Mouse (Mus musculus) lung, postnatal 14 days (tissue): Measurements from ENCODE around the gene Rgcc.

Experiments
- DNase-seq: peaks from one replicate; pipeline ENCODE4 v3.0.0; 2021

Rgcc gene

DNA sequence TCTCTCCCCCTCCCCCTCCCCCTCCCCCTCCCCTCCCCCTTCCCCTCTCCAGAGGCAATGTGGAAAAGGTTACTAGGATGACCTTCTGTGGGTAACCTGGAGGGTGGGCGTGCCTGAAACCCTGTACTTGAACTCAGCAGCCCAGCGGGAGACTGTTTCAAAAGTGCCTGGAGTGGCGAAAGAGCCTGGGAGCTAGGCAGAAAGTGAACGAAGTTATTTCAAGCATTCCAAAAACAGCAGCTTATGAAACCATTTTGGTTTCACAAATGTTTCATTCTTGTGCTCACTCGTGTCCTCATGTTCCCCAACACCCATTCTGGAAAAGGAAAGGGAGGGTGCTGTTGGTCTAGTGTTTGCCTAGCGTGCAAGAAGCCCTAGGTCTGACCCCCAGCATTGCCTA, 1.6 kb downstream of the Rgcc start:
- DNase-seq: peak; percentile 61

DNA sequence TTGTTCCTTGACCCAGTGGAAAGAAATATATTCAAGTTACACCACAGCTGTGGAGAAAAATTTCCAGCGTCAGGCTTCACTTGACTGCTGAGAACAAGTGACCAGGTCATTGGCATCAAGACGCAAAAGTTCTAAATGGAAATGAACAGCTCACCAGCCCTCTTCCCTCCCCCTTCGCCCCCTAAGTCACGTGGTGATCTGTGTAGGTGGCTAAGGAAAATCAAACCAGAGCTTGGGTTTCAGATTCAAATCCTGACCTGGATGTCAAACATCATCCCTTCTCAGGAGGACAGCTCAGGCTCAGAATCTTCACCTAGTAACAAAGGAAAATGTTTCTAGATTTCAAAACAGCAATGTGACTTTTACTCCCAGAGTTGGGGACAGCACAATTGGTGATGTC, 2.2 kb downstream of the Rgcc start:
- DNase-seq: no peak

GRCm38 (mm10) chr14:79298314-79298992, 3.0 kb downstream of the Rgcc start:
- no peak for DNase-seq

GRCm38 (mm10) chr14:79296836-79297235, 4.6 kb downstream of the Rgcc start:
- DNase-seq: no peak

DNA sequence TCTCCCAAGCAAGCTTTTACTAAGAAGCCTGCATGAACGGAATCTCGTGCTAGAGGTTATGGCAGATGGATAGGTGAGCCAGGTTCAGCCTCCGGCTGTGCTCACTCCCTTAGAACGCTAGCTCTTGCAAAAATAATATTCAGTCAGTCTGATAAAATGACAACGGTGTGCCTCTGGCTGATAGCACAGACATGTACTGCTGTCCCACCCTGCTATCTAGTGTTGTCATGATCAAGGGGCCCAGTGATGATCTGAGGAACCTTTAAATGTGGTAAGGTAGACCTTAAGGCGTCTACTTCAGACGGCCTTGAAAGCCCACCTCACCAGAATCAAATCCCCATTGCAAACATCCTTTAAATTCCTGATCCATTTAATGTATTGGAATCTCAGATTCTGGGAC, 5.2 kb downstream of the Rgcc start:
- DNase-seq: no peak

- DNase-seq: no peak
Observed at GRCm38 (mm10) chr14:79295579-79295978, 5.9 kb downstream of the Rgcc start.

GRCm38 (mm10) chr14:79294950-79295349, 6.5 kb downstream of the Rgcc start:
- DNase-seq: no peak

- no peak for DNase-seq
Observed at GRCm38 (mm10) chr14:79294051-79294814, 7.2 kb downstream of the Rgcc start.

DNA sequence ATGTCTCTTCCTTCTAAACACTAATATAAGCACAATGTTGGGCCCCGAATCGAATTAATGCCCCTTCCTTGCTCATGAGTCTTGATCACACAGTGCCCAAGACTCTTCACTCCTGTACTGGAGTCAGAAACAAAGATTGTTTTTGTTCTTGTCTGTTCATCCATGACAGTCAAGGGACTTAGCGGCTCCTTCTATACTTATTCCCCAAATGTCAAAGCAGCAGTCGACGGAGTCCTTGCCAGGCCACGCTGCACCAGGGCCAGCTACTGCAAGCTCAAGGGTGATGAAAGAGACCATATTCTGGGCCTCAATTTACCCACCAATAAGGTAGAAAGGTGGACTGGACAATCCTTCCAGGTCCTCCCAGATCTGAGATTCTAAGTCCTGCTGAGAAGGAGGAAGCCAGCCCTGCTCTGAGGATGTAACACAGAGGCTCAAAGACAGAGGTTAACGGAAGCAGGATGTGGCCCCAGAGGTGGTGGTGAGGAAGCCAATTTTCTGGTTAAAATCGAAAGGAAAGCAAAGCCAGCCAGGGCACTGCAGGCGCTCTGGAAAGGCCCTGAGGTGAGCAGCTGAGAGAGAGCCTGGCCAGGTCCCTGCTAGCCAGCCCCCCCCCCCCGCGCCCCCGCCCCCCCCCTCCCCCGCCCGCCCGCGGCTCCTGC, 8.2 kb downstream of the Rgcc start:
- DNase-seq: peak; percentile 37

- no peak for DNase-seq
Observed at GRCm38 (mm10) chr14:79291629-79292028, 9.8 kb downstream of the Rgcc start.

- DNase-seq: no peak
Observed at GRCm38 (mm10) chr14:79290683-79291425, 10.6 kb downstream of the Rgcc start.

- no peak for DNase-seq
Observed at GRCm38 (mm10) chr14:79289909-79290308, 11.5 kb downstream of the Rgcc start.

DNA sequence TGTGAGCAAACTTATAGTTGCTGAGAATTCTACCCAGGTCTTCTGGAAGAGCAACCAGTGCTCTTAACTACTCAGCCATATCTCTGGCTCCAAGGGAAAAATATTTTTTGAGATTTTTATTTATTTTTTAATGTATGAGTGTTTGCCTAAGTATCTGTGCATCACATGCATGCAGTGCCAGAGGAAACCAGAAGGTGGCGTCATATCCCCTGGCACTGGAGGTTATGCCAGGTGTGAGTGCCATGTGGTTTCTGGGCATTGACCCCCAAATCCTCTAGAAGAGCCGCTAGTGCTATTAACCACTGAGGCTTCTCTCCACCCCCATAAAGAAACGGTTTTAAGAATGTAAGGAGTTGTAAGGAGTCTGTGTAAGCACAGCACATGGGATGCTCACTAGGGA, 13.2 kb downstream of the Rgcc start:
- DNase-seq: peak; percentile 39

GRCm38 (mm10) chr14:79287251-79287863, 14.1 kb downstream of the Rgcc start:
- DNase-seq: no peak

GRCm38 (mm10) chr14:79285549-79285948, 15.9 kb downstream of the Rgcc start:
- no peak for DNase-seq

GRCm38 (mm10) chr14:79284616-79285015, 16.8 kb downstream of the Rgcc start:
- DNase-seq: no peak

- DNase-seq: no peak
Observed at GRCm38 (mm10) chr14:79283952-79284351, 17.5 kb downstream of the Rgcc start.

- peak; percentile 46 for DNase-seq
Observed at GRCm38 (mm10) chr14:79281894-79282553, 19.4 kb downstream of the Rgcc start.

- no peak for DNase-seq
Observed at GRCm38 (mm10) chr14:79280456-79280855, 21.0 kb downstream of the Rgcc start.

DNA sequence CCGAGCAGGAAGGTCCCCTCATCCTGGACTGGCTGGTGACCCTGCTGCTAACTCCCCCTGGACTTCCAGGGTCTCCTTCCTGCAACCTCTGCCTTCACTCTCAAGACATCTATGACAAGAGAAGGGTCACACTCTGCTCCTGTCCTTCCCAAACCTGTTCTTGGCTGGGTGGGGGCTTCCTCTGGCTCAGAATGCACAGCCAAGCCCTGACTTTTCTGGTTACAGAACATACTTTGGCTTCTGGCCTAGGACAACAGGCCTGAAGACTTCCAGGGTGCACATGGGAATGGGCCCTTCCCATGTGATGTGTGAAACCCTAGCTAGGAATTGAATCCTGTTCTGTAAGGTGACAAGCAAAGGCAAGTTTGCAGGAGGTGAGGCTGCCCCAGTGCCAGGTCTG, 22.0 kb downstream of the Rgcc start:
- DNase-seq: no peak

DNA sequence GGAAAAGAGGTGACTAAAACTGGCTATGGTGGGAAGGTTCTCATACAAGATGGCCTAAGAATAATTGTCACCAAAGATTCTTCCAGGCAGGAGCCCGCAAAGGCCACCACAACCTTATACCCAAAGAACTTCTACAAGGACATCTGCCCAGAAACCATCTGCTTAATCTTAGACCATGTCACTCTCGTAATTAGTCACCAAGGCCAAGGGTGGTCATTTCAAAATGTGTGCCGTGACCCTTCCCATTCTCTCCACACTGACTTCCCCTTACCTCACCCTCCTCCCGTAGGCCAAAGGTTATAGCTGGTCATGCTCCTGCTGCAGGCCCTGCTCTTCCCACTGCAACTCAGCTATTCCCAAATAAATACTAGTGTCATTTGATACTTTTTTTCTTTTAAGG, 22.5 kb downstream of the Rgcc start:
- no peak for DNase-seq

GRCm38 (mm10) chr14:79277922-79278321, 23.5 kb downstream of the Rgcc start:
- no peak for DNase-seq
